Mouse (Mus musculus) heart, adult 2 months (tissue): ENCODE data around the gene Kirrel3.

Experiments
- CTCF ChIP-seq: fragments of 200-600 bp; IDR thresholded peaks from 2 replicates; pipeline ENCODE4 v1.8.1; 2022; ENCODE audit warnings: antibody characterized with exemption, mild to moderate bottlenecking, moderate library complexity
- EP300 ChIP-seq: fragments of 200-500 bp; IDR thresholded peaks from 2 replicates; pipeline ENCODE4 v1.6.1; 2011; ENCODE audit warnings: low read depth, low read length, control low read depth; ENCODE audit not compliant: insufficient read depth
- POLR2A ChIP-seq: fragments of 200-500 bp; IDR thresholded peaks from 2 replicates; pipeline ENCODE4 v1.6.1; 2011; ENCODE audit warnings: mild to moderate bottlenecking, low read depth, low read length, control low read depth; ENCODE audit not compliant: insufficient read depth

- TF ChIP-seq EP300 = no peak
- TF ChIP-seq CTCF = no peak
- TF ChIP-seq POLR2A = no peak
Measured at GRCm38 (mm10) chr9:34901216-34901615, 415.5 kb downstream of the Kirrel3 start.
